Mouse (Mus musculus) neural tube, embryonic 13.5 days (tissue): Measurements from ENCODE around the gene Actn2. TPM values are rescaled to one million over a fixed set of nuclear protein-coding genes. Genes with fewer than 3 reads are reported as not detected.

Experiments used
- ATAC-seq: fragments of 200-750 bp; cut with Nextera tagmentation; 2 replicates; pipeline ENCODE4 v1.8.0; 2017; ENCODE audit warnings: low read depth, mild to moderate bottlenecking, moderate TSS enrichment, moderate library complexity
- H3K27ac ChIP-seq: fragments of 300-500 bp; sonication (generic); replicated peaks from 2 replicates; pipeline ENCODE4 v1.5.1; 2015; ENCODE audit warnings: moderate library complexity, mild to moderate bottlenecking, inconsistent platforms
- H3K27me3 ChIP-seq: fragments of 300-500 bp; sonication (generic); 2 replicates; pipeline ENCODE4 v1.6.1; 2015; ENCODE audit warnings: mild to moderate bottlenecking, inconsistent platforms
- H3K36me3 ChIP-seq: fragments of 300-500 bp; sonication (generic); 2 replicates; pipeline ENCODE4 v1.6.1; 2015; ENCODE audit warnings: mild to moderate bottlenecking, inconsistent platforms
- H3K4me1 ChIP-seq: fragments of 300-500 bp; sonication (generic); replicated peaks from 2 replicates; pipeline ENCODE4 v1.6.1; 2015; ENCODE audit warnings: inconsistent platforms
- H3K4me2 ChIP-seq: fragments of 300-500 bp; sonication (generic); 2 replicates; pipeline ENCODE4 v1.6.1; 2015; ENCODE audit warnings: inconsistent platforms, mild to moderate bottlenecking, moderate library complexity
- H3K4me3 ChIP-seq: fragments of 300-500 bp; sonication (generic); 2 replicates; pipeline ENCODE4 v1.5.1; 2015; ENCODE audit warnings: mild to moderate bottlenecking, inconsistent platforms
- H3K9ac ChIP-seq: fragments of 300-500 bp; sonication (generic); 2 replicates; pipeline ENCODE4 v1.6.1; 2015; ENCODE audit warnings: moderate library complexity, mild to moderate bottlenecking, inconsistent platforms
- H3K9me3 ChIP-seq: fragments of 300-500 bp; sonication (generic); 2 replicates; pipeline ENCODE4 v1.6.1; 2016; ENCODE audit warnings: inconsistent platforms
- WGBS: fragments of 180-500 bp; shearing (Covaris S2); methylation state at CpG from one replicate; pipeline ENCODE4 v1.1.7; 2015; 5-methylcytosine and 5-hydroxymethylcytosine counted together
- polyA plus RNA-seq: library from polyadenylated mRNA; unstranded; fragments of >200 nt; fragmentation: Nextera tagmentation; extraction: Ambion mirVana; gene quantifications from 2 replicates; pipeline ENCODE4 v1.2.1, GENCODE M21; 2015

Actn2 gene
- polyA plus RNA-seq, 1 experiment from 2014 or later = 9.7 TPM

GRCm38 (mm10) chr13:12274721-12275120 is 65.8 kb downstream of the Actn2 start:
- Histone ChIP-seq H3K27ac (no peak overlapping the region), H3K27me3 (no peaks in the 10 kb centered on the region), H3K36me3 (no peaks in the 10 kb centered on the region), H3K4me3 (no peak overlapping the region), H3K4me1 (no peaks in the 10 kb centered on the region), H3K9ac (no peak overlapping the region), H3K9me3 (no peaks in the 10 kb centered on the region), H3K4me2 (no peak overlapping the region)
- no peak for ATAC-seq
- 85% methylated on average over 6 of the region's 6 CpGs for WGBS

GRCm38 (mm10) chr13:12274220-12274619 is 66.3 kb downstream of the Actn2 start:
- Histone ChIP-seq H3K4me3 (no peak overlapping the region), H3K4me1 (no peaks in the 10 kb centered on the region), H3K36me3 (no peaks in the 10 kb centered on the region), H3K4me2 (no peak overlapping the region), H3K9me3 (no peaks in the 10 kb centered on the region), H3K27me3 (no peaks in the 10 kb centered on the region), H3K27ac (no peak overlapping the region), H3K9ac (no peak overlapping the region)
- WGBS = 85% methylated on average over 4 of the region's 4 CpGs
- ATAC-seq = no peak

GRCm38 (mm10) chr13:12272953-12273352 is 67.6 kb downstream of the Actn2 start:
- Histone ChIP-seq H3K4me3 (no peak overlapping the region), H3K36me3 (no peaks in the 10 kb centered on the region), H3K4me1 (no peaks in the 10 kb centered on the region), H3K9me3 (no peaks in the 10 kb centered on the region), H3K4me2 (no peak overlapping the region), H3K9ac (no peak overlapping the region), H3K27ac (no peak overlapping the region), H3K27me3 (no peaks in the 10 kb centered on the region)
- no peak for ATAC-seq
- 65% methylated on average over 3 of the region's 3 CpGs for WGBS

GRCm38 (mm10) chr13:12267971-12268370 is 72.6 kb downstream of the Actn2 start:
- no peaks in the 10 kb centered on the region for H3K9me3 ChIP-seq
- ATAC-seq = no peak
- H3K4me3 ChIP-seq = no peak overlapping the region
- H3K4me2 ChIP-seq = no peak overlapping the region
- no peaks in the 10 kb centered on the region for H3K27me3 ChIP-seq
- no peaks in the 10 kb centered on the region for H3K4me1 ChIP-seq
- H3K27ac ChIP-seq = no peak overlapping the region
- 95% methylated on average over 3 of the region's 3 CpGs for WGBS
- H3K36me3 ChIP-seq = no peaks in the 10 kb centered on the region
- H3K9ac ChIP-seq = no peak overlapping the region

GRCm38 (mm10) chr13:12267097-12267496 is 73.5 kb downstream of the Actn2 start:
- no peaks in the 10 kb centered on the region for H3K4me1 ChIP-seq
- no peaks in the 10 kb centered on the region for H3K27me3 ChIP-seq
- no peaks in the 10 kb centered on the region for H3K36me3 ChIP-seq
- no peak overlapping the region for H3K9ac ChIP-seq
- no peak overlapping the region for H3K27ac ChIP-seq
- no peak overlapping the region for H3K4me3 ChIP-seq
- 40% methylated on average over 3 of the region's 3 CpGs for WGBS
- no peak for ATAC-seq
- no peak overlapping the region for H3K4me2 ChIP-seq
- no peaks in the 10 kb centered on the region for H3K9me3 ChIP-seq

GRCm38 (mm10) chr13:12263996-12264395 is 76.6 kb downstream of the Actn2 start:
- no peaks in the 10 kb centered on the region for H3K36me3 ChIP-seq
- no peaks in the 10 kb centered on the region for H3K4me1 ChIP-seq
- no peak for ATAC-seq
- H3K4me3 ChIP-seq = no peak overlapping the region
- H3K4me2 ChIP-seq = no peak overlapping the region
- WGBS = 78% methylated on average over 6 of the region's 6 CpGs
- H3K27me3 ChIP-seq = no peaks in the 10 kb centered on the region
- no peaks in the 10 kb centered on the region for H3K9me3 ChIP-seq
- no peak overlapping the region for H3K9ac ChIP-seq
- no peak overlapping the region for H3K27ac ChIP-seq

- ATAC-seq = no peak
- Histone ChIP-seq H3K9ac (no peak overlapping the region), H3K36me3 (no peaks in the 10 kb centered on the region), H3K27ac (no peak overlapping the region), H3K27me3 (no peaks in the 10 kb centered on the region), H3K4me1 (peaks cover 9% of the 10 kb centered on the region), H3K9me3 (no peaks in the 10 kb centered on the region), H3K4me2 (no peak overlapping the region), H3K4me3 (no peak overlapping the region)
These were observed 79.1 kb downstream of the Actn2 start for GRCm38 (mm10) chr13:12261505-12261904.

- Histone ChIP-seq H3K4me1 (peaks cover 20% of the 10 kb centered on the region), H3K4me3 (peak within 1 kb of the TSS; percentile 65), H3K36me3 (no peaks in the 10 kb centered on the region), H3K27ac (peak within 1 kb of the TSS; percentile 86), H3K9me3 (no peaks in the 10 kb centered on the region), H3K4me2 (peak within 1 kb of the TSS; percentile 82), H3K9ac (peak within 1 kb of the TSS; percentile 81), H3K27me3 (no peaks in the 10 kb centered on the region)
- ATAC-seq = peak; percentile 100
- under 1% methylated on average over 69 of the region's 69 CpGs for WGBS
These were observed 82.9 kb downstream of the Actn2 start, which contains the start of gene Mtr for GRCm38 (mm10) chr13:12257391-12258380. TSS of gene Mtr (minus strand) at chr13:12258113.

- peaks cover 20% of the 10 kb centered on the region for H3K4me1 ChIP-seq
- H3K4me3 ChIP-seq = peak overlapping the region; percentile 65
- 8% methylated on average over 10 of the region's 10 CpGs for WGBS
- H3K27ac ChIP-seq = no peak overlapping the region
- H3K4me2 ChIP-seq = peak overlapping the region; percentile 82
- H3K36me3 ChIP-seq = no peaks in the 10 kb centered on the region
- no peak for ATAC-seq
- H3K9me3 ChIP-seq = no peaks in the 10 kb centered on the region
- H3K27me3 ChIP-seq = no peaks in the 10 kb centered on the region
- H3K9ac ChIP-seq = peak overlapping the region; percentile 81
These were observed 83.6 kb downstream of the Actn2 start for GRCm38 (mm10) chr13:12256871-12257390.

- Histone ChIP-seq H3K4me1 (peaks cover 20% of the 10 kb centered on the region), H3K9me3 (no peaks in the 10 kb centered on the region), H3K27me3 (no peaks in the 10 kb centered on the region), H3K4me3 (peak overlapping the region; percentile 65), H3K9ac (0 out of 2 replicates have a peak overlapping the region, but pooled peaks have one; percentile 81), H3K36me3 (no peaks in the 10 kb centered on the region), H3K4me2 (peak overlapping the region; percentile 82), H3K27ac (no peak overlapping the region)
- ATAC-seq = no peak
- 75% methylated on average over 3 of the region's 3 CpGs for WGBS
These were observed 84.5 kb downstream of the Actn2 start for GRCm38 (mm10) chr13:12255911-12256705.

GRCm38 (mm10) chr13:12250496-12250895 is 90.1 kb downstream of the Actn2 start:
- H3K27ac ChIP-seq = no peak overlapping the region
- H3K4me2 ChIP-seq = no peak overlapping the region
- ATAC-seq = no peak
- WGBS = 95% methylated on average over 3 of the region's 3 CpGs
- H3K4me3 ChIP-seq = no peak overlapping the region
- peaks cover 1% of the 10 kb centered on the region; the same call in 1 of the 2 replicates for H3K4me1 ChIP-seq
- no peak overlapping the region for H3K9ac ChIP-seq
- H3K27me3 ChIP-seq = no peaks in the 10 kb centered on the region
- peaks cover 39% of the 10 kb centered on the region for H3K36me3 ChIP-seq
- no peaks in the 10 kb centered on the region for H3K9me3 ChIP-seq
